Mouse (Mus musculus): ENCODE results near the gene Ffar3. TPM values are rescaled to one million over a fixed set of nuclear protein-coding genes. Genes with fewer than 3 reads are reported as not detected.

Ffar3 gene
- total RNA-seq (2021) = not detected
- not detected in 2 replicates for polyA plus RNA-seq (2012; rRNA removed)
- long read RNA-seq = 0 reads

GRCm38 (mm10) chr7:30856078-30856477 is at the start of gene Ffar3:
Gene Ffar3, minus strand, starts transcription at chr7:30856178.
- intact Hi-C loops (cut with DNase I) = loop anchor here (10.0 kb wide), 1 partner anchor 191 kb away; the partner anchor contains the start of gene Haus5
- DNase-seq = no peak
- TF ChIP-seq CTCF (IDR thresholded peaks at IDR 0.05) = no peak
- no peak for TF ChIP-seq POLR2A (IDR thresholded peaks at IDR 0.05; ENCODE audit: insufficient read depth, low read depth, low read length)
- no peak for TF ChIP-seq EP300 (IDR thresholded peaks at IDR 0.05; ENCODE audit: insufficient read depth, low read depth, low read length)

GRCm38 (mm10) chr7:30904042-30904441 is 48.1 kb upstream of the Ffar3 start:
- TF ChIP-seq CTCF (IDR thresholded peaks at IDR 0.05) (peak; percentile 56), POLR2A (IDR thresholded peaks at IDR 0.05; ENCODE audit: insufficient read depth, low read depth, low read length) (no peak)
- no peaks in the 10 kb centered on the region for H3K36me3 ChIP-seq (ENCODE audit: control insufficient read depth, insufficient read depth, low read length)

More at GRCm38 (mm10) chr7:30856078-30856477, at the start of gene Ffar3:
- Histone ChIP-seq H3K4me1 (ENCODE audit: control insufficient read depth, insufficient read depth, low read length) (no peaks in the 10 kb centered on the region), H3K9ac (ENCODE audit: low read depth, low read length) (no peak within 1 kb of the TSS), H3K27ac (no peak within 1 kb of the TSS), H3K79me2 (replicated peaks; ENCODE audit: control insufficient read depth, insufficient read depth, low read length) (no peaks in the 10 kb centered on the region), H3K27me3 (ENCODE audit: control insufficient read depth, insufficient read depth, low read length) (peaks cover 3% of the 10 kb centered on the region; the same call in 1 of the 2 replicates), H3K36me3 (ENCODE audit: control insufficient read depth, insufficient read depth, low read length) (no peaks in the 10 kb centered on the region), H3K4me3 (no peak within 1 kb of the TSS)
- WGBS = 43% methylated on average over 6 of the region's 6 CpGs

GRCm38 (mm10) chr7:30895217-30895616 is 39.2 kb upstream of the Ffar3 start:
- no peak for DNase-seq
- Histone ChIP-seq H3K4me3 (no peak overlapping the region), H3K9ac (ENCODE audit: low read depth, low read length) (no peak overlapping the region), H3K27ac (no peak overlapping the region), H3K4me1 (ENCODE audit: control insufficient read depth, insufficient read depth, low read length) (no peaks in the 10 kb centered on the region), H3K36me3 (ENCODE audit: control insufficient read depth, insufficient read depth, low read length) (no peaks in the 10 kb centered on the region), H3K79me2 (replicated peaks; ENCODE audit: control insufficient read depth, insufficient read depth, low read length) (no peaks in the 10 kb centered on the region), H3K27me3 (ENCODE audit: control insufficient read depth, insufficient read depth, low read length) (no peaks in the 10 kb centered on the region)
- whole genome bisulfite sequencing = 84% methylated on average over 3 of the region's 3 CpGs
- intact Hi-C loops (cut with DNase I) = no loop called here
- TF ChIP-seq EP300 (IDR thresholded peaks at IDR 0.05; ENCODE audit: insufficient read depth, low read depth, low read length) (no peak), CTCF (IDR thresholded peaks at IDR 0.05) (no peak), POLR2A (IDR thresholded peaks at IDR 0.05; ENCODE audit: insufficient read depth, low read depth, low read length) (no peak)

More at GRCm38 (mm10) chr7:30904042-30904441, 48.1 kb upstream of the Ffar3 start:
- intact Hi-C loops (cut with DNase I) = no loop called here
- WGBS = 33% methylated on average over 4 of the region's 4 CpGs
- H3K79me2 ChIP-seq (replicated peaks; ENCODE audit: control insufficient read depth, insufficient read depth, low read length) = no peaks in the 10 kb centered on the region
- peaks cover 4% of the 10 kb centered on the region for H3K27me3 ChIP-seq (ENCODE audit: control insufficient read depth, insufficient read depth, low read length)
- no peaks in the 10 kb centered on the region for H3K4me1 ChIP-seq (ENCODE audit: control insufficient read depth, insufficient read depth, low read length)
- no peak overlapping the region for H3K9ac ChIP-seq (ENCODE audit: low read depth, low read length)
- H3K27ac ChIP-seq = no peak overlapping the region
- H3K4me3 ChIP-seq = no peak overlapping the region
- DNase-seq = no peak

- Histone ChIP-seq H3K79me2 (replicated peaks; ENCODE audit: control insufficient read depth, insufficient read depth, low read length) (no peaks in the 10 kb centered on the region), H3K36me3 (ENCODE audit: control insufficient read depth, insufficient read depth, low read length) (no peaks in the 10 kb centered on the region), H3K27me3 (ENCODE audit: control insufficient read depth, insufficient read depth, low read length) (no peaks in the 10 kb centered on the region), H3K27ac (no peak overlapping the region), H3K9ac (ENCODE audit: low read depth, low read length) (no peak overlapping the region), H3K4me1 (ENCODE audit: control insufficient read depth, insufficient read depth, low read length) (no peaks in the 10 kb centered on the region), H3K4me3 (no peak overlapping the region)
- DNase-seq = no peak
- intact Hi-C loops (cut with DNase I) = no loop called here
- TF ChIP-seq CTCF (IDR thresholded peaks at IDR 0.05) = no peak
- WGBS = 60% methylated on average over 3 of the region's 3 CpGs
Measured at GRCm38 (mm10) chr7:30892515-30892914, 36.5 kb upstream of the Ffar3 start.

- no peak overlapping the region for H3K9ac ChIP-seq (ENCODE audit: low read depth, low read length)
- DNase-seq = no peak
- 84% methylated on average over 9 of the region's 9 CpGs for WGBS
- no peaks in the 10 kb centered on the region for H3K27me3 ChIP-seq (ENCODE audit: control insufficient read depth, insufficient read depth, low read length)
- H3K4me3 ChIP-seq = no peak overlapping the region
- no peaks in the 10 kb centered on the region for H3K4me1 ChIP-seq (ENCODE audit: control insufficient read depth, insufficient read depth, low read length)
- H3K36me3 ChIP-seq (ENCODE audit: control insufficient read depth, insufficient read depth, low read length) = no peaks in the 10 kb centered on the region
- TF ChIP-seq EP300 (IDR thresholded peaks at IDR 0.05; ENCODE audit: insufficient read depth, low read depth, low read length) = no peak
- TF ChIP-seq POLR2A (IDR thresholded peaks at IDR 0.05; ENCODE audit: insufficient read depth, low read depth, low read length) = no peak
- no peak for TF ChIP-seq CTCF (IDR thresholded peaks at IDR 0.05)
- H3K27ac ChIP-seq = no peak overlapping the region
- H3K79me2 ChIP-seq (replicated peaks; ENCODE audit: control insufficient read depth, insufficient read depth, low read length) = no peaks in the 10 kb centered on the region
- intact Hi-C loops (cut with DNase I) = no loop called here
Measured at GRCm38 (mm10) chr7:30891746-30892145, 35.8 kb upstream of the Ffar3 start.

GRCm38 (mm10) chr7:30890681-30891080 is 34.7 kb upstream of the Ffar3 start:
- H3K27me3 ChIP-seq (ENCODE audit: control insufficient read depth, insufficient read depth, low read length) = no peaks in the 10 kb centered on the region
- TF ChIP-seq POLR2A (IDR thresholded peaks at IDR 0.05; ENCODE audit: insufficient read depth, low read depth, low read length) (no peak), EP300 (IDR thresholded peaks at IDR 0.05; ENCODE audit: insufficient read depth, low read depth, low read length) (no peak), CTCF (IDR thresholded peaks at IDR 0.05) (no peak)
- DNase-seq = no peak
- no peaks in the 10 kb centered on the region for H3K4me1 ChIP-seq (ENCODE audit: control insufficient read depth, insufficient read depth, low read length)
- no peaks in the 10 kb centered on the region for H3K36me3 ChIP-seq (ENCODE audit: control insufficient read depth, insufficient read depth, low read length)
- no peaks in the 10 kb centered on the region for H3K79me2 ChIP-seq (replicated peaks; ENCODE audit: control insufficient read depth, insufficient read depth, low read length)
- intact Hi-C loops (cut with DNase I) = no loop called here
- 14% methylated on average over 2 of the region's 2 CpGs for WGBS
- H3K27ac ChIP-seq = no peak overlapping the region
- H3K9ac ChIP-seq (ENCODE audit: low read depth, low read length) = no peak overlapping the region
- no peak overlapping the region for H3K4me3 ChIP-seq
